Mouse (Mus musculus) small intestine, adult 2 months (tissue): ENCODE measurements around the gene Hipk2.

Experiments
- CTCF ChIP-seq: fragments of 200-500 bp; IDR thresholded peaks from 2 replicates; pipeline ENCODE4 v1.5.1; 2012; ENCODE audit warnings: low read depth, mild to moderate bottlenecking, control low read depth, inconsistent platforms, low read length, moderate library complexity, mixed read lengths; ENCODE audit not compliant: insufficient replicate concordance, insufficient read length; ENCODE audit errors: extremely low read depth
- POLR2A ChIP-seq: fragments of 200-500 bp; IDR thresholded peaks from 2 replicates; pipeline ENCODE4 v1.6.1; 2012; ENCODE audit warnings: low read depth, mild to moderate bottlenecking, control low read depth, inconsistent platforms, low read length, moderate library complexity

- TF ChIP-seq CTCF: no peak
- TF ChIP-seq POLR2A: no peak
Observed at GRCm38 (mm10) chr6:38889156-38889555, 13.2 kb upstream of the Hipk2 start.
